Mouse (Mus musculus) midbrain, postnatal 0 days (tissue): ENCODE data around the gene Hist1h2bj. TPM values are rescaled to one million over a fixed set of nuclear protein-coding genes. Genes with fewer than 3 reads are reported as not detected.
"Not testable (repeated sequence)": the region's sequence is repeated elsewhere in the genome, so short reads cannot be mapped to it uniquely, and the experiment has no call there.

Experiments
- ATAC-seq: fragments of 200-750 bp; cut with Nextera tagmentation; 2 replicates; pipeline ENCODE4 v1.8.0; 2017; ENCODE audit warnings: moderate number of reproducible peaks, mild to moderate bottlenecking, moderate TSS enrichment, moderate library complexity; ENCODE audit not compliant: low FRiP score
- DNase-seq: peaks from one replicate; pipeline ENCODE4 v3.0.0-alpha.2; 2015; ENCODE audit warnings: low spot score
- H3K27ac ChIP-seq: fragments of 300-500 bp; sonication (generic); 2 replicates; pipeline ENCODE4 v1.5.1; 2014; ENCODE audit warnings: low read depth, mild to moderate bottlenecking, low read length, mixed read lengths
- H3K27me3 ChIP-seq: fragments of 300-500 bp; sonication (generic); 2 replicates; pipeline ENCODE4 v1.6.1; 2014; ENCODE audit warnings: low read length, control low read depth, mixed read lengths; ENCODE audit not compliant: insufficient read depth
- H3K36me3 ChIP-seq: fragments of 300-500 bp; sonication (generic); 2 replicates; pipeline ENCODE4 v1.6.1; 2014; ENCODE audit warnings: low read length, control low read depth, mixed read lengths; ENCODE audit not compliant: insufficient read depth
- H3K4me1 ChIP-seq: fragments of 300-500 bp; sonication (generic); 2 replicates; pipeline ENCODE4 v1.6.1; 2014; ENCODE audit warnings: mild to moderate bottlenecking, control low read depth, antibody characterized with exemption, low read length, mixed read lengths; ENCODE audit not compliant: insufficient read depth
- H3K4me2 ChIP-seq: fragments of 300-500 bp; sonication (generic); 2 replicates; pipeline ENCODE4 v1.6.1; 2014; ENCODE audit warnings: low read depth, mild to moderate bottlenecking, low read length, mixed read lengths; ENCODE audit not compliant: poor library complexity, severe bottlenecking
- H3K4me3 ChIP-seq: fragments of 300-500 bp; sonication (generic); 2 replicates; pipeline ENCODE4 v1.5.1; 2014; ENCODE audit warnings: low read depth, mild to moderate bottlenecking, low read length, moderate library complexity
- H3K9ac ChIP-seq: fragments of 300-500 bp; sonication (generic); replicated peaks from 2 replicates; pipeline ENCODE4 v1.6.1; 2014; ENCODE audit warnings: mild to moderate bottlenecking, low read length, moderate library complexity, mixed read lengths; ENCODE audit not compliant: poor library complexity, severe bottlenecking
- H3K9me3 ChIP-seq: fragments of 300-500 bp; sonication (generic); 2 replicates; pipeline ENCODE4 v1.6.1; 2016; ENCODE audit warnings: low read length, control low read depth
- CTCF ChIP-seq: IDR thresholded peaks from 2 replicates; pipeline ENCODE4 v1.5.1; 2016; ENCODE audit warnings: antibody characterized with exemption, mild to moderate bottlenecking
- WGBS: fragments of 180-500 bp; shearing (Covaris S2); extraction: QIAGEN DNeasy Blood & Tissue Kit; methylation state at CpG from one replicate; pipeline ENCODE4 v1.1.7; 2014; 5-methylcytosine and 5-hydroxymethylcytosine counted together
- polyA plus RNA-seq: library from polyadenylated mRNA; unstranded; fragments of >200 nt; fragmentation: Nextera tagmentation; extraction: Ambion mirVana; gene quantifications from 2 replicates; pipeline ENCODE4 v1.2.1, GENCODE M21; 2015
- total RNA-seq: library from RNA; depleted of rRNA; stranded (reverse); fragments of >200 nt; gene quantifications from 2 replicates; pipeline ENCODE4 v1.2.3, GENCODE M21; 2014; rRNA removed

The Hist1h2bj gene
- total RNA-seq (161 and 335 TPM in 2 replicates), polyA plus RNA-seq (2.7 and 3.2 TPM in 2 replicates)

- not testable (repeated sequence) for H3K27me3 ChIP-seq, H3K4me1 ChIP-seq, H3K36me3 ChIP-seq, H3K9me3 ChIP-seq, H3K27ac ChIP-seq, H3K9ac ChIP-seq
- peak within 1 kb of the TSS; percentile 59 for H3K4me2 ChIP-seq
- WGBS, result under 1% methylated on average over 36 of the region's 80 CpGs
- ATAC-seq (peak; percentile 92), DNase-seq (peak; percentile 100)
- peak within 1 kb of the TSS; percentile 38 for H3K4me3 ChIP-seq
These were observed at the start of gene Hist1h2bj, which contains the start of gene Hist1h2ag for GRCm38 (mm10) chr13:22042568-22043502. Gene Hist1h2bj, plus strand, starts transcription at chr13:22043214. Gene Hist1h2ag, minus strand, starts transcription at chr13:22042944.

- 0 out of 2 replicates have a peak, but pooled peaks cover 3% of the 10 kb centered on the region for H3K9me3 ChIP-seq
- no peak for DNase-seq
- peaks cover 40% of the 10 kb centered on the region for H3K27me3 ChIP-seq
- H3K4me3 ChIP-seq, result no peak overlapping the region
- no peak overlapping the region for H3K27ac ChIP-seq
- H3K4me1 ChIP-seq, result no peaks in the 10 kb centered on the region; the same call in 1 of the 2 replicates
- no peak for ATAC-seq
- no peaks in the 10 kb centered on the region for H3K36me3 ChIP-seq
- WGBS, result 2% methylated on average over 22 of the region's 22 CpGs
- TF ChIP-seq CTCF, result no peak
- no peak overlapping the region for H3K4me2 ChIP-seq
- no peak overlapping the region for H3K9ac ChIP-seq
These were observed 48.9 kb upstream of the Hist1h2bj start for GRCm38 (mm10) chr13:21993957-21994738.

- no peak for ATAC-seq
- Histone ChIP-seq H3K27ac (no peak overlapping the region), H3K4me2 (0 out of 2 replicates have a peak overlapping the region, but pooled peaks have one; percentile 24), H3K9ac (no peak overlapping the region), H3K4me1 (no peaks in the 10 kb centered on the region; the same call in 1 of the 2 replicates), H3K27me3 (peaks cover 47% of the 10 kb centered on the region), H3K9me3 (0 out of 2 replicates have a peak, but pooled peaks cover 3% of the 10 kb centered on the region), H3K4me3 (no peak overlapping the region), H3K36me3 (no peaks in the 10 kb centered on the region)
- WGBS, result 2% methylated on average over 8 of the region's 8 CpGs
- DNase-seq, result no peak
- TF ChIP-seq CTCF, result no peak
These were observed 48.1 kb upstream of the Hist1h2bj start for GRCm38 (mm10) chr13:21994896-21995295.

- DNase-seq, result no peak
- TF ChIP-seq CTCF, result no peak
- no peak for ATAC-seq
- Histone ChIP-seq H3K27ac (no peak overlapping the region), H3K27me3 (peaks cover 52% of the 10 kb centered on the region), H3K9ac (no peak overlapping the region), H3K4me3 (0 out of 2 replicates have a peak overlapping the region, but pooled peaks have one; percentile 3), H3K4me1 (no peaks in the 10 kb centered on the region; the same call in 1 of the 2 replicates), H3K36me3 (no peaks in the 10 kb centered on the region), H3K9me3 (0 out of 2 replicates have a peak, but pooled peaks cover 3% of the 10 kb centered on the region), H3K4me2 (peak overlapping the region; percentile 24; the same call in 1 of the 2 replicates)
- WGBS, result under 1% methylated on average over 21 of the region's 21 CpGs
These were observed 47.6 kb upstream of the Hist1h2bj start for GRCm38 (mm10) chr13:21995331-21995914.

GRCm38 (mm10) chr13:21996101-21996839, 46.7 kb upstream of the Hist1h2bj start:
- Histone ChIP-seq H3K9me3 (0 out of 2 replicates have a peak, but pooled peaks cover under 1% of the 10 kb centered on the region), H3K4me2 (no peak overlapping the region), H3K36me3 (no peaks in the 10 kb centered on the region), H3K4me3 (no peak overlapping the region), H3K27ac (no peak overlapping the region), H3K27me3 (peaks cover 60% of the 10 kb centered on the region), H3K9ac (no peak overlapping the region), H3K4me1 (no peaks in the 10 kb centered on the region; the same call in 1 of the 2 replicates)
- DNase-seq (peak; percentile 53), ATAC-seq (no peak)
- 3% methylated on average over 12 of the region's 12 CpGs for WGBS
- no peak for TF ChIP-seq CTCF
